Mouse (Mus musculus): ENCODE data around the gene Wwox. TPM values are rescaled to one million over a fixed set of nuclear protein-coding genes. Genes with fewer than 3 reads are reported as not detected.

The Wwox gene
- total RNA-seq, 2 experiments from 2014 or later, result 12.5 to 12.9 TPM

GRCm38 (mm10) chr8:114591296-114592280 is 152.1 kb downstream of the Wwox start:
- intact Hi-C loops (cut with DNase I), result no loop called here
- peak; percentile 90 for DNase-seq

- peak; percentile 61 for DNase-seq
- intact Hi-C loops (cut with DNase I), result no loop called here
Observed at GRCm38 (mm10) chr8:114593424-114594157, 154.1 kb downstream of the Wwox start.

GRCm38 (mm10) chr8:114594811-114595210 is 155.4 kb downstream of the Wwox start:
- intact Hi-C loops (cut with DNase I), result no loop called here
- no peak for DNase-seq

- no peak for DNase-seq
- intact Hi-C loops (cut with DNase I), result no loop called here
Observed at GRCm38 (mm10) chr8:114599555-114599954, 160.1 kb downstream of the Wwox start.

- intact Hi-C loops (cut with DNase I), result no loop called here
- peak; percentile 26 for DNase-seq
Observed at GRCm38 (mm10) chr8:114600196-114600595, 160.7 kb downstream of the Wwox start.

GRCm38 (mm10) chr8:114603046-114603445 is 163.6 kb downstream of the Wwox start:
- peak; percentile 20 for DNase-seq
- intact Hi-C loops (cut with DNase I), result no loop called here

GRCm38 (mm10) chr8:114603561-114603960 is 164.1 kb downstream of the Wwox start:
- intact Hi-C loops (cut with DNase I), result no loop called here
- DNase-seq, result no peak

GRCm38 (mm10) chr8:114604315-114604714 is 164.9 kb downstream of the Wwox start:
- intact Hi-C loops (cut with DNase I), result no loop called here
- no peak for DNase-seq

GRCm38 (mm10) chr8:114605651-114606050 is 166.2 kb downstream of the Wwox start:
- intact Hi-C loops (cut with DNase I), result no loop called here
- DNase-seq, result no peak

GRCm38 (mm10) chr8:114609330-114609729 is 169.9 kb downstream of the Wwox start:
- no peak for DNase-seq
- intact Hi-C loops (cut with DNase I), result no loop called here

GRCm38 (mm10) chr8:114611075-114611474 is 171.6 kb downstream of the Wwox start:
- DNase-seq, result no peak
- intact Hi-C loops (cut with DNase I), result loop anchor here (2.0 kb wide), 1 partner anchor 44 kb away; no protein-coding TSS in a partner anchor

GRCm38 (mm10) chr8:114612091-114612490 is 172.6 kb downstream of the Wwox start:
- no peak for DNase-seq
- intact Hi-C loops (cut with DNase I), result no loop called here

- DNase-seq, result no peak
- intact Hi-C loops (cut with DNase I), result no loop called here
Observed at GRCm38 (mm10) chr8:114615413-114615812, 176.0 kb downstream of the Wwox start.

- intact Hi-C loops (cut with DNase I), result no loop called here
- no peak for DNase-seq
Observed at GRCm38 (mm10) chr8:114615908-114616307, 176.5 kb downstream of the Wwox start.

- no peak for DNase-seq
- intact Hi-C loops (cut with DNase I), result no loop called here
Observed at GRCm38 (mm10) chr8:114618908-114619508, 179.6 kb downstream of the Wwox start.

- DNase-seq, result no peak
- intact Hi-C loops (cut with DNase I), result no loop called here
Observed at GRCm38 (mm10) chr8:114625402-114625801, 185.9 kb downstream of the Wwox start.

- intact Hi-C loops (cut with DNase I), result no loop called here
- no peak for DNase-seq
Observed at GRCm38 (mm10) chr8:114626897-114627296, 187.4 kb downstream of the Wwox start.

- DNase-seq, result no peak
- intact Hi-C loops (cut with DNase I), result no loop called here
Observed at GRCm38 (mm10) chr8:114629719-114630118, 190.3 kb downstream of the Wwox start.

- no peak for DNase-seq
- intact Hi-C loops (cut with DNase I), result no loop called here
Observed at GRCm38 (mm10) chr8:114631087-114631486, 191.6 kb downstream of the Wwox start.

- intact Hi-C loops (cut with DNase I), result no loop called here
Observed at GRCm38 (mm10) chr8:114634151-114634550, 194.7 kb downstream of the Wwox start.

More at GRCm38 (mm10) chr8:114634151-114634550, 194.7 kb downstream of the Wwox start:
- DNase-seq, result no peak
